Mouse (Mus musculus) hindbrain, embryonic 13.5 days (tissue): Measurements from ENCODE around the gene Tex19.2. TPM values are rescaled to one million over a fixed set of nuclear protein-coding genes. Genes with fewer than 3 reads are reported as not detected.

ENCODE experiments used
- ATAC-seq: fragments of 200-750 bp; cut with Nextera tagmentation; 2 replicates; pipeline ENCODE4 v1.8.0; 2017; ENCODE audit warnings: moderate TSS enrichment; ENCODE audit not compliant: low FRiP score
- H3K27ac ChIP-seq: fragments of 300-500 bp; sonication (generic); 2 replicates; pipeline ENCODE4 v1.5.1; 2015; ENCODE audit warnings: inconsistent platforms, mild to moderate bottlenecking, moderate library complexity
- H3K27me3 ChIP-seq: fragments of 300-500 bp; sonication (generic); 2 replicates; pipeline ENCODE4 v1.6.1; 2015; ENCODE audit warnings: mild to moderate bottlenecking, inconsistent platforms
- H3K36me3 ChIP-seq: fragments of 300-500 bp; sonication (generic); 2 replicates; pipeline ENCODE4 v1.6.1; 2015; ENCODE audit warnings: mild to moderate bottlenecking, inconsistent platforms
- H3K4me1 ChIP-seq: fragments of 300-500 bp; sonication (generic); replicated peaks from 2 replicates; pipeline ENCODE4 v1.6.1; 2015; ENCODE audit warnings: inconsistent platforms
- H3K4me2 ChIP-seq: fragments of 300-500 bp; sonication (generic); 2 replicates; pipeline ENCODE4 v1.6.1; 2015; ENCODE audit warnings: inconsistent platforms, mild to moderate bottlenecking, moderate library complexity
- H3K4me3 ChIP-seq: fragments of 300-500 bp; sonication (generic); 2 replicates; pipeline ENCODE4 v1.5.1; 2015; ENCODE audit warnings: mild to moderate bottlenecking, inconsistent platforms
- H3K9ac ChIP-seq: fragments of 300-500 bp; sonication (generic); 2 replicates; pipeline ENCODE4 v1.6.1; 2015; ENCODE audit warnings: mild to moderate bottlenecking, inconsistent platforms
- H3K9me3 ChIP-seq: fragments of 300-500 bp; sonication (generic); 2 replicates; pipeline ENCODE4 v1.6.1; 2016; ENCODE audit warnings: inconsistent platforms
- WGBS: fragments of 180-500 bp; shearing (Covaris S2); methylation state at CpG from one replicate; pipeline ENCODE4 v1.1.7; 2015; 5-methylcytosine and 5-hydroxymethylcytosine counted together
- polyA plus RNA-seq: library from polyadenylated mRNA; unstranded; fragments of >200 nt; fragmentation: Nextera tagmentation; extraction: Ambion mirVana; gene quantifications from 2 replicates; pipeline ENCODE4 v1.2.1, GENCODE M21; 2015

The Tex19.2 gene
- polyA plus RNA-seq, 1 experiment from 2014 or later, result not detected

- Histone ChIP-seq H3K27ac (no peak overlapping the region), H3K4me2 (no peak overlapping the region), H3K9ac (no peak overlapping the region), H3K4me3 (no peak overlapping the region), H3K9me3 (no peaks in the 10 kb centered on the region), H3K4me1 (no peaks in the 10 kb centered on the region), H3K27me3 (no peaks in the 10 kb centered on the region), H3K36me3 (no peaks in the 10 kb centered on the region)
- no peak for ATAC-seq
- 88% methylated on average over 1 of the region's 1 CpGs for whole genome bisulfite sequencing
Measured at GRCm38 (mm10) chr11:121129616-121130015, 11.1 kb upstream of the Tex19.2 start.

- H3K27me3 ChIP-seq, result no peaks in the 10 kb centered on the region
- WGBS, result 96% methylated on average over 3 of the region's 3 CpGs
- no peaks in the 10 kb centered on the region for H3K9me3 ChIP-seq
Measured at GRCm38 (mm10) chr11:121127441-121127840, 9.0 kb upstream of the Tex19.2 start.

GRCm38 (mm10) chr11:121126395-121126794 lies 7.9 kb upstream of the Tex19.2 start:
- 88% methylated on average over 1 of the region's 1 CpGs for WGBS
- no peaks in the 10 kb centered on the region for H3K36me3 ChIP-seq
- no peak overlapping the region for H3K9ac ChIP-seq
- H3K27me3 ChIP-seq, result no peaks in the 10 kb centered on the region
- no peak overlapping the region for H3K4me3 ChIP-seq
- H3K4me2 ChIP-seq, result no peak overlapping the region
- no peaks in the 10 kb centered on the region for H3K4me1 ChIP-seq
- ATAC-seq, result no peak
- H3K27ac ChIP-seq, result no peak overlapping the region
- H3K9me3 ChIP-seq, result no peaks in the 10 kb centered on the region

More at GRCm38 (mm10) chr11:121127441-121127840, 9.0 kb upstream of the Tex19.2 start:
- H3K27ac ChIP-seq, result no peak overlapping the region
- H3K36me3 ChIP-seq, result no peaks in the 10 kb centered on the region
- H3K9ac ChIP-seq, result no peak overlapping the region
- no peak overlapping the region for H3K4me3 ChIP-seq
- no peaks in the 10 kb centered on the region for H3K4me1 ChIP-seq
- no peak for ATAC-seq
- no peak overlapping the region for H3K4me2 ChIP-seq

GRCm38 (mm10) chr11:121125522-121126172 lies 7.2 kb upstream of the Tex19.2 start:
- Histone ChIP-seq H3K4me3 (no peak overlapping the region), H3K9ac (no peak overlapping the region), H3K27ac (no peak overlapping the region), H3K4me2 (no peak overlapping the region), H3K4me1 (no peaks in the 10 kb centered on the region), H3K27me3 (no peaks in the 10 kb centered on the region), H3K9me3 (no peaks in the 10 kb centered on the region), H3K36me3 (no peaks in the 10 kb centered on the region)
- no peak for ATAC-seq
- WGBS, result 87% methylated on average over 3 of the region's 3 CpGs

- no peaks in the 10 kb centered on the region for H3K36me3 ChIP-seq
- WGBS, result 88% methylated on average over 4 of the region's 4 CpGs
Measured at GRCm38 (mm10) chr11:121123438-121123837, 5.0 kb upstream of the Tex19.2 start.

GRCm38 (mm10) chr11:121122024-121122670 lies 3.7 kb upstream of the Tex19.2 start:
- H3K27me3 ChIP-seq, result no peaks in the 10 kb centered on the region
- H3K4me2 ChIP-seq, result no peak overlapping the region
- no peaks in the 10 kb centered on the region for H3K36me3 ChIP-seq
- WGBS, result 79% methylated on average over 2 of the region's 2 CpGs
- ATAC-seq, result no peak
- H3K4me3 ChIP-seq, result no peak overlapping the region
- H3K4me1 ChIP-seq, result no peaks in the 10 kb centered on the region
- H3K9ac ChIP-seq, result no peak overlapping the region
- H3K9me3 ChIP-seq, result no peaks in the 10 kb centered on the region
- no peak overlapping the region for H3K27ac ChIP-seq

More at GRCm38 (mm10) chr11:121123438-121123837, 5.0 kb upstream of the Tex19.2 start:
- Histone ChIP-seq H3K27me3 (no peaks in the 10 kb centered on the region), H3K4me1 (no peaks in the 10 kb centered on the region), H3K9ac (no peak overlapping the region), H3K27ac (no peak overlapping the region), H3K4me3 (no peak overlapping the region), H3K9me3 (no peaks in the 10 kb centered on the region), H3K4me2 (no peak overlapping the region)
- no peak for ATAC-seq

GRCm38 (mm10) chr11:121121151-121121550 lies 2.7 kb upstream of the Tex19.2 start:
- Histone ChIP-seq H3K27ac (no peak overlapping the region), H3K36me3 (no peaks in the 10 kb centered on the region), H3K9ac (no peak overlapping the region), H3K9me3 (no peaks in the 10 kb centered on the region), H3K27me3 (no peaks in the 10 kb centered on the region), H3K4me2 (no peak overlapping the region), H3K4me1 (no peaks in the 10 kb centered on the region), H3K4me3 (no peak overlapping the region)
- 90% methylated on average over 3 of the region's 3 CpGs for WGBS
- no peak for ATAC-seq

GRCm38 (mm10) chr11:121118106-121118505 lies 371 bp downstream of the Tex19.2 start:
- Histone ChIP-seq H3K36me3 (no peaks in the 10 kb centered on the region), H3K27me3 (no peaks in the 10 kb centered on the region), H3K9me3 (no peaks in the 10 kb centered on the region), H3K4me1 (no peaks in the 10 kb centered on the region), H3K27ac (no peak overlapping the region), H3K4me2 (no peak overlapping the region), H3K4me3 (no peak overlapping the region), H3K9ac (no peak overlapping the region)
- ATAC-seq, result no peak
- WGBS, result 95% methylated on average over 18 of the region's 18 CpGs

GRCm38 (mm10) chr11:121112091-121112775 lies 6.2 kb downstream of the Tex19.2 start:
- Histone ChIP-seq H3K27me3 (no peaks in the 10 kb centered on the region), H3K9ac (no peak overlapping the region), H3K4me2 (no peak overlapping the region), H3K4me1 (peaks cover 9% of the 10 kb centered on the region), H3K27ac (no peak overlapping the region), H3K36me3 (no peaks in the 10 kb centered on the region), H3K9me3 (no peaks in the 10 kb centered on the region), H3K4me3 (no peak overlapping the region)
- 73% methylated on average over 5 of the region's 5 CpGs for WGBS
- ATAC-seq, result no peak

GRCm38 (mm10) chr11:121111601-121112000 lies 6.9 kb downstream of the Tex19.2 start:
- H3K9ac ChIP-seq, result no peak overlapping the region
- no peaks in the 10 kb centered on the region for H3K27me3 ChIP-seq
- H3K36me3 ChIP-seq, result no peaks in the 10 kb centered on the region
- no peak overlapping the region for H3K27ac ChIP-seq
- WGBS, result 87% methylated on average over 1 of the region's 1 CpGs
- no peaks in the 10 kb centered on the region for H3K9me3 ChIP-seq
- H3K4me3 ChIP-seq, result no peak overlapping the region
- no peak overlapping the region for H3K4me2 ChIP-seq
- peaks cover 9% of the 10 kb centered on the region for H3K4me1 ChIP-seq
- no peak for ATAC-seq

GRCm38 (mm10) chr11:121111051-121111450 lies 7.4 kb downstream of the Tex19.2 start:
- peaks cover 9% of the 10 kb centered on the region for H3K4me1 ChIP-seq
- H3K9ac ChIP-seq, result no peak overlapping the region
- no peak overlapping the region for H3K4me2 ChIP-seq
- no peak for ATAC-seq
- no peak overlapping the region for H3K4me3 ChIP-seq
- no peaks in the 10 kb centered on the region for H3K36me3 ChIP-seq
- H3K27ac ChIP-seq, result no peak overlapping the region
- no peaks in the 10 kb centered on the region for H3K9me3 ChIP-seq
- no peaks in the 10 kb centered on the region for H3K27me3 ChIP-seq
- 91% methylated on average over 3 of the region's 3 CpGs for WGBS

GRCm38 (mm10) chr11:121109986-121110385 lies 8.5 kb downstream of the Tex19.2 start:
- H3K27me3 ChIP-seq, result no peaks in the 10 kb centered on the region
- no peak overlapping the region for H3K27ac ChIP-seq
- H3K36me3 ChIP-seq, result no peaks in the 10 kb centered on the region
- peaks cover 9% of the 10 kb centered on the region for H3K4me1 ChIP-seq
- no peaks in the 10 kb centered on the region for H3K9me3 ChIP-seq
- no peak; the same call in 1 of the 2 replicates for ATAC-seq
- 20% methylated on average over 2 of the region's 2 CpGs for WGBS
- no peak overlapping the region for H3K4me2 ChIP-seq
- H3K4me3 ChIP-seq, result no peak overlapping the region
- no peak overlapping the region for H3K9ac ChIP-seq
